Mouse (Mus musculus): ENCODE measurements at regions not wholly inside any gene's neighbourhood (a gene's known extent, or its start where the extent isn't known, plus 50 kb on each side); places are given as distances from the start of the nearest gene placed in this dataset.

DNA sequence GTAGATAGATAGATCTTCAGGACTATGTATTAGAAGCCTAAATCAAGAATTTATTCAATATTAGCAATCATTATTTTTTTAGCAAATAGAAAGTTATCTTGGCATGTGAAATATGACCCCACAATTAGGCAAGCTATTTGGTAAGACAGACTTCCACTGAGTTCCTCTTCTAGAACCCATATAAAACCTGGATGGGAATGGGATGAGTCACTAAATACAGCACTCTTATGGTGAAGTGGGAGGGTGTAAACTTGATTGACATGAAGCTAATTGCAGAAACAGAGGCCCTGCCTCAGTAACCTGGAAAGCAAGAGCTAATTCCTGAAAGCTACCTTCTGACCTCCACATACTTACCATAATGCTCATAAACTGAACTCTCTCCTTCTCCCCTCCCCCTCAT lies 723.2 kb upstream of the Zeb2 start:
- Histone ChIP-seq H3K9ac (ENCODE audit: control insufficient read depth, low read depth, low read length, poor library complexity, severe bottlenecking) (no peak overlapping the region), H3K27me3 (ENCODE audit: control insufficient read depth in 1 of 2, insufficient read depth in 2 of 2, low read length in 2 of 2) (no peaks in the 10 kb centered on the region), H3K9me3 (replicated peaks; ENCODE audit: insufficient read depth, low read length) (no peaks in the 10 kb centered on the region), H3K36me3 (ENCODE audit: control insufficient read depth in 1 of 2, insufficient read depth in 2 of 2, low read length in 2 of 2) (no peaks in the 10 kb centered on the region), H3K27ac (ENCODE audit: control insufficient read depth, low read depth, low read length) (no peak overlapping the region), H3K4me3 (ENCODE audit: control insufficient read depth in 1 of 2, insufficient read depth in 1 of 2, low read depth in 2 of 2, low read length in 2 of 2) (no peak overlapping the region), H3K79me2 (ENCODE audit: control insufficient read depth, insufficient read depth, low read length, poor library complexity) (no peaks in the 10 kb centered on the region), H3K4me1 (ENCODE audit: control insufficient read depth in 1 of 2, insufficient read depth in 2 of 2, low read length in 2 of 2) (no peaks in the 10 kb centered on the region)
- DNase-seq (ENCODE audit: low read depth, low spot score), result peak; percentile 21
- no peak for TF ChIP-seq POLR2A (IDR thresholded peaks at IDR 0.05; ENCODE audit: control insufficient read depth in 1 of 2, insufficient read depth in 1 of 2, low read depth in 1 of 2, low read length in 2 of 2, poor library complexity in 1 of 2)
- TF ChIP-seq RAD21 (IDR thresholded peaks at IDR 0.05; ENCODE audit: low read depth, low read length), result no peak
- TF ChIP-seq MAX (IDR thresholded peaks at IDR 0.05; ENCODE audit: low read length), result no peak
- TF ChIP-seq ELF1 (IDR thresholded peaks at IDR 0.05; ENCODE audit: low read depth, low read length), result no peak
- no peak for TF ChIP-seq POLR2AphosphoS2 (IDR thresholded peaks at IDR 0.05; ENCODE audit: low read length)

- no peak overlapping the region for H3K9ac ChIP-seq (ENCODE audit: control insufficient read depth, low read depth, low read length, poor library complexity, severe bottlenecking)
- no peaks in the 10 kb centered on the region for H3K36me3 ChIP-seq (ENCODE audit: control insufficient read depth in 1 of 2, insufficient read depth in 2 of 2, low read length in 2 of 2)
- DNase-seq (ENCODE audit: low read depth, low spot score), result no peak
- no peak overlapping the region for H3K4me3 ChIP-seq (ENCODE audit: control insufficient read depth in 1 of 2, insufficient read depth in 1 of 2, low read depth in 2 of 2, low read length in 2 of 2)
- no peaks in the 10 kb centered on the region for H3K27me3 ChIP-seq (ENCODE audit: control insufficient read depth in 1 of 2, insufficient read depth in 2 of 2, low read length in 2 of 2)
- no peaks in the 10 kb centered on the region for H3K4me1 ChIP-seq (ENCODE audit: control insufficient read depth in 1 of 2, insufficient read depth in 2 of 2, low read length in 2 of 2)
- H3K79me2 ChIP-seq (ENCODE audit: control insufficient read depth, insufficient read depth, low read length, poor library complexity), result no peaks in the 10 kb centered on the region
- TF ChIP-seq GATA1 (IDR thresholded peaks at IDR 0.05; ENCODE audit: low read depth, low read length) (no peak), MXI1 (IDR thresholded peaks at IDR 0.05; ENCODE audit: low read depth, low read length) (no peak), BHLHE40 (IDR thresholded peaks at IDR 0.05; ENCODE audit: borderline replicate concordance, low read depth, low read length) (no peak), MEF2A (IDR thresholded peaks at IDR 0.05; ENCODE audit: extremely low read depth, insufficient replicate concordance, low read depth, low read length, poor library complexity, severe bottlenecking) (no peak), ELF1 (IDR thresholded peaks at IDR 0.05; ENCODE audit: low read depth, low read length) (no peak), POLR2AphosphoS2 (IDR thresholded peaks at IDR 0.05; ENCODE audit: low read length) (no peak), MYB (IDR thresholded peaks at IDR 0.05; ENCODE audit: low read depth, low read length) (no peak), RCOR1 (IDR thresholded peaks at IDR 0.05; ENCODE audit: low read depth, low read length) (no peak)
- H3K27ac ChIP-seq (ENCODE audit: control insufficient read depth, low read depth, low read length), result no peak overlapping the region
- H3K9me3 ChIP-seq (replicated peaks; ENCODE audit: insufficient read depth, low read length), result no peaks in the 10 kb centered on the region
These were observed 719.5 kb upstream of the Zeb2 start for GRCm38 (mm10) chr2:45836546-45837221.

DNA sequence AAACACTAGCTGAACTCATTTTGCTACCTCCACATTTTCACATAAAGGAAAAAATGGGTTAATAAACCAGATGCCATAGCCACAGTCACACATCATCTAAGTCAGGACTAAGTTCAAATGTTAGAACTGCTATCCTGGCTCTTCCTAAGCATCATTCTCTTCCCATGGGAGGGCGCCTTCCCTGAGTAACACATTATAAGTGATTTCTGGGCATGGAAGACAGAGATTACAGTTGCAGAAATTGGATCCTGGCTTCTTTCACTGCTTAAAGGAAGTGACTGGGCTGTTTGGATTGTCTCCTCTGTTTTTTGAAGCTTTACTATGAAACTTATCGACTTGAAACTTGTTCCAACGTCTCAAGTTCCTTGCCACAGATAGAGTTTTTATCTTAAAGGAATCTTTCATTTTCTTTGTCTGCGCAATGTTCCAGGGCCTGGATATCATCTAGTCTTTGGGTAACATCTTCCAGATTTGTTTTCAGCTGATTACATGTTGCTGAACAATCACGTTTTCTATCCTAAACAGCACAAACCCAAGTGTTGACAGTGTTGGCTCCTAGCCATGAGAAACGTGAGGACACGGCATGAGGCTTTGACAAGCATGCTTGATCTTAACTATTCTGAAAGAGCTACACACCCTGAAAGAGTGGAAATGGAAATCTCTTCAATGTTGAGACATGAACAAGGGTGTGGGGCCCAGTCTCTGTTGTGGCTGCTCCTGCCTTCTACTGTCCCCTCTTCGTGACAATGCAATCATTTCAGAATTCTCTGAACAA lies 700.9 kb upstream of the Zeb2 start:
- H3K4me3 ChIP-seq (ENCODE audit: control insufficient read depth in 1 of 2, insufficient read depth in 1 of 2, low read depth in 2 of 2, low read length in 2 of 2), result no peak overlapping the region
- H3K9me3 ChIP-seq (replicated peaks; ENCODE audit: insufficient read depth, low read length), result no peaks in the 10 kb centered on the region
- no peaks in the 10 kb centered on the region for H3K79me2 ChIP-seq (ENCODE audit: control insufficient read depth, insufficient read depth, low read length, poor library complexity)
- H3K27me3 ChIP-seq (ENCODE audit: control insufficient read depth in 1 of 2, insufficient read depth in 2 of 2, low read length in 2 of 2), result no peaks in the 10 kb centered on the region
- peaks cover 0 to 3% of the 10 kb centered on the region in 2 experiments; a peak in 1 of 4 replicates for H3K36me3 ChIP-seq (ENCODE audit: control insufficient read depth in 1 of 2, insufficient read depth in 2 of 2, low read length in 2 of 2)
- no peak overlapping the region for H3K27ac ChIP-seq (ENCODE audit: control insufficient read depth, low read depth, low read length)
- H3K4me1 ChIP-seq (ENCODE audit: control insufficient read depth in 1 of 2, insufficient read depth in 2 of 2, low read length in 2 of 2), result no peaks in the 10 kb centered on the region
- DNase-seq (ENCODE audit: low read depth, low spot score), result no peak
- H3K9ac ChIP-seq (ENCODE audit: control insufficient read depth, low read depth, low read length, poor library complexity, severe bottlenecking), result no peak overlapping the region
- TF ChIP-seq POLR2AphosphoS5 (IDR thresholded peaks at IDR 0.05; ENCODE audit: borderline replicate concordance, low read depth, low read length), result no peak
- TF ChIP-seq SMC3 (IDR thresholded peaks at IDR 0.05; ENCODE audit: low read depth, low read length), result no peak
- no peak for TF ChIP-seq ETS1 (IDR thresholded peaks at IDR 0.05; ENCODE audit: low read depth, low read length)
- TF ChIP-seq ZNF384 (IDR thresholded peaks at IDR 0.05; ENCODE audit: low read depth, low read length), result no peak
- no peak for TF ChIP-seq EP300 (IDR thresholded peaks at IDR 0.05; ENCODE audit: low read depth in 1 of 2, low read length in 2 of 2)
- no peak for TF ChIP-seq USF1 (IDR thresholded peaks at IDR 0.05; ENCODE audit: low read depth, low read length)
- TF ChIP-seq TAL1 (IDR thresholded peaks at IDR 0.05; ENCODE audit: low read length), result no peak
- no peak for TF ChIP-seq TBP (IDR thresholded peaks at IDR 0.05; ENCODE audit: low read depth, low read length)
- no peak for TF ChIP-seq POLR2AphosphoS2 (IDR thresholded peaks at IDR 0.05; ENCODE audit: low read length)
- TF ChIP-seq CTCF (IDR thresholded peaks at IDR 0.05 in 2 of 3, conservative IDR thresholded peaks at IDR 0.05 in 1 of 3; ENCODE audit: control insufficient read depth in 1 of 3, insufficient read depth in 1 of 3, low read depth in 2 of 3, low read length in 3 of 3, poor library complexity in 1 of 3, severe bottlenecking in 1 of 3), result no peak
- TF ChIP-seq ZC3H11A (IDR thresholded peaks at IDR 0.05; ENCODE audit: low read depth, low read length), result no peak
- no peak for TF ChIP-seq GABPA (IDR thresholded peaks at IDR 0.05; ENCODE audit: low read depth, low read length)
- TF ChIP-seq GATA1 (IDR thresholded peaks at IDR 0.05; ENCODE audit: low read depth, low read length), result no peak
- no peak for TF ChIP-seq ELF1 (IDR thresholded peaks at IDR 0.05; ENCODE audit: low read depth, low read length)
- TF ChIP-seq HCFC1 (IDR thresholded peaks at IDR 0.05; ENCODE audit: low read depth, low read length), result no peak
- no peak for TF ChIP-seq POLR2A (IDR thresholded peaks at IDR 0.05; ENCODE audit: control insufficient read depth in 1 of 2, insufficient read depth in 1 of 2, low read depth in 1 of 2, low read length in 2 of 2, poor library complexity in 1 of 2)
- no peak for TF ChIP-seq RAD21 (IDR thresholded peaks at IDR 0.05; ENCODE audit: low read depth, low read length)
